Mouse (Mus musculus) bone marrow, adult 2 months (tissue): ENCODE results near the gene Bicdl2.

ENCODE experiments used
- CTCF ChIP-seq: fragments of 200-500 bp; IDR thresholded peaks from 2 replicates; pipeline ENCODE4 v1.5.1; 2011; ENCODE audit warnings: low read length, control low read depth; ENCODE audit not compliant: control insufficient read depth, insufficient read depth
- POLR2A ChIP-seq: fragments of 200-500 bp; IDR thresholded peaks from 2 replicates; pipeline ENCODE4 v1.6.1; 2011; ENCODE audit warnings: low read depth, mild to moderate bottlenecking, control low read depth, low read length, borderline replicate concordance; ENCODE audit not compliant: control insufficient read depth

- TF ChIP-seq CTCF (no peak), POLR2A (no peak)
Observed at GRCm38 (mm10) chr17:23682092-23682491, 21.8 kb downstream of the Bicdl2 start.
